In genomic region chr5:120793043-120793442, GRCm38 (mm10) we compare ENCODE assay signal across 10 mouse cellular contexts. TPM values are rescaled to one million over a fixed set of nuclear protein-coding genes. Genes with fewer than 3 reads are reported as not detected.
DNase-seq lines count a peak whose midpoint lies in the region; ATAC-seq and TF ChIP-seq lines count a peak whose summit lies in the region.
"Had no signal": no experiment of that assay in that cellular context is flagged by ENCODE, and none has a peak within 500 bp of the region (broad histone marks: within the 10 kb centered on the region; RNA-seq: fewer than 3 reads in every experiment).

No protein-coding gene starts in this region.

- H3K27ac ChIP-seq in forebrain, embryonic 11.5 days (ENCODE audit: low read depth, low read length): no peak overlapping the region
- no peak overlapping the region for H3K27ac ChIP-seq in forebrain, embryonic 13.5 days
- no peak overlapping the region for H3K27ac ChIP-seq in lung, embryonic 14.5 days (ENCODE audit: low read depth)
- H3K27ac ChIP-seq in spleen, adult 2 months (ENCODE audit: insufficient read depth, low read length): no peak overlapping the region

- no peaks in the 10 kb centered on the region for H3K36me3 ChIP-seq in forebrain, embryonic 11.5 days (ENCODE audit: control insufficient read depth, insufficient read depth, low read length)
- no peaks in the 10 kb centered on the region for H3K36me3 ChIP-seq in forebrain, embryonic 13.5 days (ENCODE audit: poor library complexity, severe bottlenecking)
- no peaks in the 10 kb centered on the region for H3K36me3 ChIP-seq in lung, embryonic 14.5 days (ENCODE audit: insufficient read depth)
- H3K36me3 ChIP-seq in spleen, adult 2 months (ENCODE audit: control insufficient read depth, insufficient read depth, low read length): no peaks in the 10 kb centered on the region

- no peak overlapping the region for H3K4me3 ChIP-seq in forebrain, embryonic 11.5 days (ENCODE audit: low read depth, low read length)
- no peak overlapping the region for H3K4me3 ChIP-seq in forebrain, embryonic 13.5 days
- no peak overlapping the region for H3K4me3 ChIP-seq in lung, embryonic 14.5 days (ENCODE audit: low read depth, low read length)
- H3K4me3 ChIP-seq in spleen, adult 2 months (ENCODE audit: extremely low read depth, insufficient read depth, insufficient read length): no peak overlapping the region
- H3K4me3 ChIP-seq: myocyte had no signal

- peak; percentile 77 for DNase-seq in forebrain, embryonic 11.5 days (ENCODE audit: low spot score)
- DNase-seq in ovary, postnatal 14 days (ENCODE audit: low spot score): peak; percentile 28
- no peak for DNase-seq in ovary, adult 18-20 months (ENCODE audit: low spot score)
- peak; percentile 47 for DNase-seq in cerebellum, adult 8-10 months
- DNase-seq in induced T-regulatory cell, adult 2 months (ENCODE audit: low read depth): peak; percentile 82
- DNase-seq in lung, embryonic 14.5 days: peak; percentile 65
- DNase-seq in spleen, adult 2 months (ENCODE audit: low read depth in 1 of 2, low spot score in 2 of 2): peak in 1 of 2 experiments; percentile 25

- no peaks in the 10 kb centered on the region for H3K9me3 ChIP-seq in forebrain, embryonic 11.5 days (ENCODE audit: control insufficient read depth, low read length)
- H3K9me3 ChIP-seq in forebrain, embryonic 13.5 days (replicated peaks): no peaks in the 10 kb centered on the region
- H3K9me3 ChIP-seq in lung, embryonic 14.5 days (ENCODE audit: low read depth, low read length): no peaks in the 10 kb centered on the region

- peak; percentile 71 for TF ChIP-seq CTCF in lung, embryonic 14.5 days (IDR thresholded peaks at IDR 0.05; ENCODE audit: low read depth)
- TF ChIP-seq CTCF in spleen, adult 2 months (IDR thresholded peaks at IDR 0.05; ENCODE audit: extremely low read depth, insufficient read depth, insufficient read length, insufficient replicate concordance): peak; percentile 53; the same call in 1 of the 2 replicates

- no peak for TF ChIP-seq POLR2A in spleen, adult 2 months (IDR thresholded peaks at IDR 0.05; ENCODE audit: low read depth, low read length)

- no peak for ATAC-seq in forebrain, embryonic 11.5 days (replicated peaks; ENCODE audit: low FRiP score)
- ATAC-seq in forebrain, embryonic 13.5 days: no peak
- ATAC-seq in lung, embryonic 14.5 days (ENCODE audit: insufficient read depth): no peak

- H3K27me3 ChIP-seq in forebrain, embryonic 11.5 days (ENCODE audit: control insufficient read depth, insufficient read depth, low read length): no peaks in the 10 kb centered on the region
- H3K27me3 ChIP-seq in forebrain, embryonic 13.5 days: no peaks in the 10 kb centered on the region
- H3K27me3 ChIP-seq in lung, embryonic 14.5 days (ENCODE audit: insufficient read depth, low read length): no peaks in the 10 kb centered on the region
- no peaks in the 10 kb centered on the region for H3K27me3 ChIP-seq in spleen, adult 2 months (ENCODE audit: control insufficient read depth, insufficient read depth, low read length)

- H3K4me1 ChIP-seq in forebrain, embryonic 11.5 days (replicated peaks; ENCODE audit: control insufficient read depth, insufficient read depth, low read length): no peaks in the 10 kb centered on the region
- no peaks in the 10 kb centered on the region for H3K4me1 ChIP-seq in forebrain, embryonic 13.5 days
- no peaks in the 10 kb centered on the region for H3K4me1 ChIP-seq in lung, embryonic 14.5 days (ENCODE audit: insufficient read depth)
- H3K4me1 ChIP-seq in spleen, adult 2 months (ENCODE audit: control insufficient read depth, insufficient read depth, insufficient read length): no peaks in the 10 kb centered on the region; the same call in 1 of the 2 replicates

- no peak overlapping the region for H3K4me2 ChIP-seq in forebrain, embryonic 11.5 days (ENCODE audit: low read depth, low read length, severe bottlenecking)
- no peak overlapping the region for H3K4me2 ChIP-seq in forebrain, embryonic 13.5 days
- H3K4me2 ChIP-seq in lung, embryonic 14.5 days: no peak overlapping the region

- no peak overlapping the region for H3K9ac ChIP-seq in forebrain, embryonic 11.5 days (ENCODE audit: low read length)
- H3K9ac ChIP-seq in forebrain, embryonic 13.5 days: no peak overlapping the region
- no peak overlapping the region for H3K9ac ChIP-seq in lung, embryonic 14.5 days

- 33% methylated on average over 2 of the region's 2 CpGs for WGBS in forebrain, embryonic 11.5 days
- WGBS in forebrain, embryonic 13.5 days: 24% methylated on average over 2 of the region's 2 CpGs
- 21% methylated on average over 2 of the region's 2 CpGs for WGBS in lung, embryonic 14.5 days
- 7% methylated on average over 2 of the region's 2 CpGs for WGBS in spleen, adult 2 months

RNA-seq across cellular contexts. Expression of gene Oas1e, which starts 2.3 kb away (rescaled TPM):
- polyA plus RNA-seq in forebrain, embryonic 11.5 days (2014; fragmentation: Nextera tagmentation; extraction: Ambion mirVana): not detected in 2 replicates
- polyA plus RNA-seq in forebrain, embryonic 13.5 days (2015; fragmentation: Nextera tagmentation; extraction: Ambion mirVana): not detected in 2 replicates
- polyA plus RNA-seq in lung, embryonic 14.5 days (2014; fragmentation: Nextera tagmentation; extraction: Ambion mirVana): not detected in 2 replicates
- 0.08 and 0.20 TPM in 2 replicates for polyA plus RNA-seq in spleen, adult 2 months (2012; rRNA removed)
- polyA plus RNA-seq: heart, embryonic 16.5 days; myocyte had no signal

RNA-seq across cellular contexts. Expression of gene Oas3, which starts 15.6 kb away (rescaled TPM):
- 0.12 and 0.27 TPM in 2 replicates for polyA plus RNA-seq in forebrain, embryonic 11.5 days (2014; fragmentation: Nextera tagmentation; extraction: Ambion mirVana)
- 0.11 and 0.17 TPM in 2 replicates for polyA plus RNA-seq in forebrain, embryonic 13.5 days (2015; fragmentation: Nextera tagmentation; extraction: Ambion mirVana)
- 0.05 and 0.07 TPM in 2 replicates for polyA plus RNA-seq in lung, embryonic 14.5 days (2014; fragmentation: Nextera tagmentation; extraction: Ambion mirVana)
- 15.2 and 16.3 TPM in 2 replicates for polyA plus RNA-seq in spleen, adult 2 months (2012; rRNA removed)

RNA-seq across cellular contexts. Expression of gene Oas1c, which starts 19.3 kb away (rescaled TPM):
- 0.36 TPM in 1 of 2 replicates, not detected in the other for polyA plus RNA-seq in forebrain, embryonic 11.5 days (2014; fragmentation: Nextera tagmentation; extraction: Ambion mirVana)
- 0.26 and 0.60 TPM in 2 replicates for polyA plus RNA-seq in forebrain, embryonic 13.5 days (2015; fragmentation: Nextera tagmentation; extraction: Ambion mirVana)
- polyA plus RNA-seq in lung, embryonic 14.5 days (2014; fragmentation: Nextera tagmentation; extraction: Ambion mirVana): 0.32 and 0.68 TPM in 2 replicates
- 5.4 and 6.2 TPM in 2 replicates for polyA plus RNA-seq in spleen, adult 2 months (2012; rRNA removed)

RNA-seq across cellular contexts. Expression of gene Oas2, which starts 43.4 kb away (rescaled TPM):
- 0.15 TPM in 1 of 2 replicates, not detected in the other for polyA plus RNA-seq in forebrain, embryonic 11.5 days (2014; fragmentation: Nextera tagmentation; extraction: Ambion mirVana)
- polyA plus RNA-seq in forebrain, embryonic 13.5 days (2015; fragmentation: Nextera tagmentation; extraction: Ambion mirVana): 0.09 TPM in 1 of 2 replicates, not detected in the other
- polyA plus RNA-seq in lung, embryonic 14.5 days (2014; fragmentation: Nextera tagmentation; extraction: Ambion mirVana): 0.28 and 0.57 TPM in 2 replicates
- polyA plus RNA-seq in spleen, adult 2 months (2012; rRNA removed): 7.2 and 9.0 TPM in 2 replicates
- polyA plus RNA-seq: myocyte had no signal

RNA-seq across cellular contexts. Expression of gene Oas1f, which starts 54.1 kb away (rescaled TPM):
- polyA plus RNA-seq in forebrain, embryonic 11.5 days (2014; fragmentation: Nextera tagmentation; extraction: Ambion mirVana): not detected in 2 replicates
- polyA plus RNA-seq in forebrain, embryonic 13.5 days (2015; fragmentation: Nextera tagmentation; extraction: Ambion mirVana): not detected in 2 replicates
- not detected in 2 replicates for polyA plus RNA-seq in lung, embryonic 14.5 days (2014; fragmentation: Nextera tagmentation; extraction: Ambion mirVana)
- polyA plus RNA-seq in spleen, adult 2 months (2012; rRNA removed): not detected in 2 replicates
- polyA plus RNA-seq: myocyte had no signal

Comparison
In these comparisons a context has a peak if more than half of its experiments do, and no peak if none do; other contexts are left out.
1. RNA of gene Oas3, which starts 15.6 kb away (polyA plus RNA-seq): 15.2 to 16.3 TPM in spleen, adult 2 months; 0.11 to 0.17 TPM in forebrain, embryonic 13.5 days, 0.12 to 0.27 TPM in forebrain, embryonic 11.5 days and 0.05 to 0.07 TPM in lung, embryonic 14.5 days; every median in the first group is over 10 times any median in the second.